Mouse (Mus musculus) limb, embryonic 12.5 days (tissue): ENCODE measurements around the gene Nmnat2. TPM values are rescaled to one million over a fixed set of nuclear protein-coding genes. Genes with fewer than 3 reads are reported as not detected.

ENCODE experiments used
- ATAC-seq: fragments of 200-750 bp; cut with Nextera tagmentation; 2 replicates; pipeline ENCODE4 v1.8.0; 2017; ENCODE audit warnings: low read depth, moderate TSS enrichment; ENCODE audit not compliant: insufficient number of reproducible peaks, insufficient read depth, low FRiP score, low TSS enrichment
- H3K27ac ChIP-seq: fragments of 300-500 bp; sonication (generic); 2 replicates; pipeline ENCODE4 v1.5.1; 2016; ENCODE audit warnings: mild to moderate bottlenecking, moderate library complexity
- H3K27me3 ChIP-seq: fragments of 300-500 bp; sonication (generic); 2 replicates; pipeline ENCODE4 v1.6.1; 2016; ENCODE audit warnings: mild to moderate bottlenecking, moderate library complexity
- H3K36me3 ChIP-seq: fragments of 300-500 bp; sonication (generic); 2 replicates; pipeline ENCODE4 v1.6.1; 2016; ENCODE audit warnings: mild to moderate bottlenecking, moderate library complexity
- H3K4me1 ChIP-seq: fragments of 300-500 bp; sonication (generic); replicated peaks from 2 replicates; pipeline ENCODE4 v1.6.1; 2016
- H3K4me2 ChIP-seq: fragments of 300-500 bp; sonication (generic); 2 replicates; pipeline ENCODE4 v1.6.1; 2016; ENCODE audit warnings: mild to moderate bottlenecking, moderate library complexity
- H3K4me3 ChIP-seq: fragments of 300-500 bp; sonication (generic); replicated peaks from 2 replicates; pipeline ENCODE4 v1.5.1; 2016; ENCODE audit warnings: mild to moderate bottlenecking
- H3K9ac ChIP-seq: fragments of 300-500 bp; sonication (generic); replicated peaks from 2 replicates; pipeline ENCODE4 v1.6.1; 2016; ENCODE audit warnings: mild to moderate bottlenecking, moderate library complexity
- H3K9me3 ChIP-seq: fragments of 300-500 bp; sonication (generic); 2 replicates; pipeline ENCODE4 v1.6.1; 2016; ENCODE audit warnings: mild to moderate bottlenecking, moderate library complexity
- WGBS: fragments of 180-500 bp; shearing (Covaris S2); methylation state at CpG from one replicate; pipeline ENCODE4 v1.1.7; 2016; 5-methylcytosine and 5-hydroxymethylcytosine counted together
- polyA plus RNA-seq: library from polyadenylated mRNA; unstranded; fragments of >200 nt; fragmentation: Nextera tagmentation; extraction: Ambion mirVana; gene quantifications from 2 replicates; pipeline ENCODE4 v1.2.1, GENCODE M21; 2016

The Nmnat2 gene
- polyA plus RNA-seq, 1 experiment from 2014 or later: 0.69 TPM

DNA sequence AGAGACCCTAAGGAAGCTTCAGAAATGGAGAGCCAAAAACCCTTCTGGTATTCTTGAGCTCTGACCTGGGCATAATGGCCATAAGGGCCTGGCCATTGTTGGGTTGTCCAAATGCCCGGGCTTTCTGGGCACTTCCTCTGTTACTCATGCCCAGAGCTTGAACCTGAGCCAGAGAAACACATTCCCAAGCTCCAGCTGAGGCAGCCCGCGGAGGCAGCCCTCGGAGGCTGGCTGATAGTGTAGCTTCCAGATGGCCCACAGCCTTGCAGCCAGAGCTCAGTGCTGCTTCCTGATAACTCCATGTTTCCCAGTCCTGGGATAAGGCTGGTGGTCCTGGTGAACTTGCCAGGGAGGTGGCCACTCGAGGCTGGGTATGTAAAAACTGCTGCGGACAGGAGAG, 129.4 kb downstream of the Nmnat2 start:
- ATAC-seq: no peak
- Histone ChIP-seq H3K36me3 (no peaks in the 10 kb centered on the region), H3K4me2 (no peak overlapping the region), H3K27me3 (no peaks in the 10 kb centered on the region), H3K9ac (no peak overlapping the region), H3K4me1 (no peaks in the 10 kb centered on the region), H3K4me3 (no peak overlapping the region), H3K9me3 (0 out of 2 replicates have a peak, but pooled peaks cover 4% of the 10 kb centered on the region), H3K27ac (no peak overlapping the region)
- WGBS: 67% methylated on average over 6 of the region's 6 CpGs

DNA sequence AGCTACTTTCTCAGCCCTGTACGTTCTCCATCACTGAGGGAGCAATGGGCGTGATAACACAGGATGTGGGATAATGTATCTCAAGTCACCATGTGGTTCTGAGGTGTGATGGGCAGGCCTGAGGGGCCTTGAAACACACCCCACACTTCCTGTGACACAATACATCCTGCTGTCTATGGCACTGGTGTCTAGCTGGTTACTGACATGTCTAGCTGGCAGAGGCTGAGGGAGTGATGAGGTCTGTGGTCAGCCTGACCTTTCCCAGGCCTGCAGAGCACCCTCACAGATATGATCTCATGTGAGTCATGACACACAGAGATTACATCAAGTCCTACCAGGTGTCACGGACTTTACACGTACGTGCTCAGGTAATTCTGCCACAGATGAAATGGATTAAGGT, 130.4 kb downstream of the Nmnat2 start:
- Histone ChIP-seq H3K27me3 (no peaks in the 10 kb centered on the region), H3K9me3 (0 out of 2 replicates have a peak, but pooled peaks cover 4% of the 10 kb centered on the region), H3K27ac (no peak overlapping the region), H3K9ac (no peak overlapping the region), H3K4me1 (no peaks in the 10 kb centered on the region), H3K36me3 (no peaks in the 10 kb centered on the region), H3K4me3 (no peak overlapping the region), H3K4me2 (no peak overlapping the region)
- 89% methylated on average over 5 of the region's 5 CpGs for WGBS
- no peak for ATAC-seq

DNA sequence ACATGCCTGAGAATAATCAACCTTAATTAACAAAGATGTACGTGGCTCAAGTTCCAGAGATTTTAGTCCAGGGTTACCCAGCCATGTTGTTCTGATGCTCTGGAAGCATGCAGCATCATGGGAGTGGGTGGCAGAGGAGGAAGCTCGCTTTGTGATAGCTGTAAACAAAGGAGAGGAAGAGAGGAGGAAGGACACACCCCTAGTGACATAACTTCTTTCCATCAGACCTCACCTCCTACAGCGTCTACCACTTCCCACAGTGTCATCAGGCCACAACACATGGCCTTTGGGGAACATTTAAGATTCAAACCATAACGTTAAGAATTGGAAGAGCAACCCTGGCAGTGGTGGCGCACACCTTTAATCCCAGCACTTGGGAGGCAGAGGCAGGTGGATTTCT, 133.0 kb downstream of the Nmnat2 start:
- Histone ChIP-seq H3K9ac (no peak overlapping the region), H3K4me2 (no peak overlapping the region), H3K9me3 (0 out of 2 replicates have a peak, but pooled peaks cover 4% of the 10 kb centered on the region), H3K27me3 (no peaks in the 10 kb centered on the region; the same call in 1 of the 2 replicates), H3K4me3 (no peak overlapping the region), H3K27ac (no peak overlapping the region), H3K4me1 (peaks cover 12% of the 10 kb centered on the region), H3K36me3 (no peaks in the 10 kb centered on the region)
- 79% methylated on average over 5 of the region's 5 CpGs for WGBS
- no peak for ATAC-seq

DNA sequence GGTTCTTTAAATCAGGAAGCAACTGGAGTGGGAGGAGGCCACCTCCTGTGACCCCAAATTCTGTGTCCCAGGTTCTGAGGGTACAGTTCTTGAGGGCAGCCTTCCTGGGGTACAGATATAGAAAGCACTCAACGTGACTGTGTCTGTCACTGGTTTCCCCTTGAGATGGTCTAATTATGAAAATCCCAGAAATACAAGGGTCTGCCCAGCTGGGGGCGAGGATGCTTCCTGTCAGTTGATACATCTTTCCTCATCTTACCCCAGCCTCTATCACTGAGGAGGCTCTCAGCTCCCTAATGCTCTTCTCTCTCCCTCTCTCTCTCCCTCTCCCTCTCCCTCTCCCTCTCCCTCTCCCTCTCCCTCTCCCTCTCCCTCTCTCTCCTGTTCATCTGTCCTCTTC, 135.3 kb downstream of the Nmnat2 start:
- no peak for ATAC-seq
- no peaks in the 10 kb centered on the region for H3K36me3 ChIP-seq

DNA sequence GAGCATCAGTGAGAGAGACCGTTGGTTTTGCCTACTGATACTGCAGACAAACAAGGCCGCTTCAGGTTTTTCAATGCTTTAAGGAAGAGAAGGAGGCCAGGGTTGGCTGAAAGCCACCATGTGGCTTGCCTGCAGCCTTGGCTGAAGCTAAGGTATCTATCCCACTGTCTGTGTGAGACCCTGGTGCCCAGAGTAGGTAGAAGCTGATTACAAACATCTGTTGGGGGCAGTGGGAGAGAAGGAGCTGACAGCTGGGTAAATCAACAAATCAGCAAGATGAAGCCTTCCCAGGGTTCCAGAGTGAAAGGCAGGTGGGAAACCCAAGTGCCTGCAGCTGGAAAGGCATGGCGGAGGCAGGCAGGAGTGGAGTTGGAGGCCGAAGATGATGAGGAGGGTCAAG, 136.0 kb downstream of the Nmnat2 start:
- Histone ChIP-seq H3K4me2 (no peak overlapping the region), H3K9me3 (no peaks in the 10 kb centered on the region), H3K4me3 (no peak overlapping the region), H3K27ac (no peak overlapping the region), H3K27me3 (no peaks in the 10 kb centered on the region; the same call in 1 of the 2 replicates), H3K36me3 (no peaks in the 10 kb centered on the region), H3K4me1 (peaks cover 12% of the 10 kb centered on the region), H3K9ac (no peak overlapping the region)
- no peak for ATAC-seq
- WGBS: 51% methylated on average over 4 of the region's 4 CpGs

More for the DNA sequence above, 135.3 kb downstream of the Nmnat2 start:
- no peak overlapping the region for H3K9ac ChIP-seq
- H3K9me3 ChIP-seq: no peaks in the 10 kb centered on the region
- 88% methylated on average over 2 of the region's 2 CpGs for WGBS
- peaks cover 12% of the 10 kb centered on the region for H3K4me1 ChIP-seq
- no peaks in the 10 kb centered on the region; the same call in 1 of the 2 replicates for H3K27me3 ChIP-seq
- H3K4me3 ChIP-seq: no peak overlapping the region
- H3K27ac ChIP-seq: no peak overlapping the region
- no peak overlapping the region for H3K4me2 ChIP-seq

DNA sequence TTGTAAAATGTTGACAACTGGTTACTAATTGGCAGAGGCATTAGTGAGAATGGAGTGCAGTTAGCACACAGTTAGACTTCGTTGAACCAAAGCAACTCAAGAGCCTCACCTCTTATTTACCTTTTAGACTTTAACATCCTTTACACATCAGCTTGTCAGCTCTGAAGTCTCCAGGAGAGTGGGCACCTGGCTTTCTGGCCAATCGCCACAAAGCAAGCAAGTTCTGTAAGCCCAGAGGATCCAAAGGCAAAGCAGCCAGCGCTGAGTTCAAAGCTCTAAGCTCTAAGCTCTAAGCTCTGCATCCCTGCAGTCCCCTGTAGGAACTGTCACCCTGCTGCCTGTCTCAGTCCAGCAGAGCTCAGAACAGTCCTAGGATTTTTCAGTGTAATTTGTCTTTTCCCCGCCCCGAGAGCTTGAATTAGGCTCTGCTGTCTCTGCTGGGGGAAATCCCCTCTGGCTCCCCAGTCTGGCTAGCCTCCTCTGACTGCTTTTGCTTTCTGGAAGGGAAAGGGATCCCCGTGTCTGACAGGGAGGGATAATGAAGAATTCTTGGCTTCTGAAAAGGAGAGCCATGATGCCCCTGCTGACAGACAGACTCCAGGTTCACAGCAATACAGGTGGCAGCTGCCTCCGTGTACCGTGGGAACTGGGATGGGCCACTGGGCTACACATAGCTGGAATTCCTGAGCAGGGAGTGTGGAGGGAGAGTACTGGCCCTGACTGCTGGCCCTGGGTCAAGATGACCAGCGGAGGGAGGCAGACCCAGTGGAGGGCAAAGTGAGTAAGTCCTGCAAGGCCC, 136.8 kb downstream of the Nmnat2 start:
- 30% methylated on average over 9 of the region's 9 CpGs for WGBS

DNA sequence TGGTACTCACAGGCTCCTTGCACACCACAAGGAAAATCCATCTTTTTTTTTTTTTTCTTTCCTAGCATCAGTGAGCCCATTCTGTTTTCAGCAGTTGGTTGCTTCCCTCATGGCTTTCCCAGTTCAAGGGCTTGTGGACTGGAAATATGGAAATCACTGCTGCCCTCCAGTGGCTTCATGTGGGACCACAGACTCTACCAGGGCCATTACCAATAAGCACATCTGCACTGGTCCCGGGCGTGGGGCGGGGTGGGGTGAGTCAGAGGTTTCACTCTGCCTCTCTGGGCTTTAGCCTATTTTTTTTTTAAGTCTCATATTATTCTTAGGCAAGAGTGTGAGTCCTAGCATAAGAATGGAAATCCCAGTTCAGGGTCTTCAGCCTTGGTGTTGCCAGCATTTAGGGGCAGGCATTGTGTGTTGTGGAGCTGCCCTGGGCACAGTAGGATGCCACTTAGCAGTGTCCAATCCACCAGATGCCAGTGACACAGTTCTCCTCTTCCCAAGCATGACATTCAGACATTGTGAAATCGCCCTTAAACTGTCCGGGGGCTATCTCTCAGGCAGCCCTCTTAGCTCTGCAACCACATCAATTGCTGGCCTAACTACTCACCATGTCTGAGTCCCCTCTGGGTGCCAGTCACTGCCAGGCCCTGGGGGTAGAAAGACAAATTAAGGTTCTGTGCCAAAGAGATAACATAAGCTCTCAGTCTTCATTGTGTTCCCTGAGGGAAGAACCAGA, 137.6 kb downstream of the Nmnat2 start:
- peaks cover 21% of the 10 kb centered on the region for H3K4me1 ChIP-seq

More for the DNA sequence above, 136.8 kb downstream of the Nmnat2 start:
- no peak overlapping the region for H3K4me3 ChIP-seq
- no peak overlapping the region for H3K27ac ChIP-seq
- H3K4me2 ChIP-seq: no peak overlapping the region
- H3K9me3 ChIP-seq: no peaks in the 10 kb centered on the region
- H3K27me3 ChIP-seq: no peaks in the 10 kb centered on the region; the same call in 1 of the 2 replicates
- no peaks in the 10 kb centered on the region for H3K36me3 ChIP-seq
- ATAC-seq: no peak; the same call in 1 of the 2 replicates
- peaks cover 20% of the 10 kb centered on the region for H3K4me1 ChIP-seq
- H3K9ac ChIP-seq: no peak overlapping the region

DNA sequence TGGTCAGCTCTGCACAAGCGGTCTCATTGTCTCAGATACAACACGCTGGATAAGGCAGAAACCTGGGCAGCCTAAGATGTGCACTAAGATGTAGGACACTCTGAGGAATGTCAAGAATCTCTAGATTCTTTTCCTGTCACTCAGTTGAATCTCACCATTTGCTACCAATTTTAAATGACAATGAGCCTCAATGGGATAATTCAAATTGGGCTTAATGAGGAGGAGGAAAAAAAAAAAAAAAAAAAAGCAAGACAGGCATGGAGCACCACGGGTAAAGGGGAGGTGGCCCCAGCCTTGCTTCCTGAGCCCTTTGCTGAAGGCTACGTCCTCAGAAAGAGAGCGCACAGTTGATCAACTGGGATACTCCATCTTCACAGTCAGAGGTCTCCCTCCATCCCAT, 138.4 kb downstream of the Nmnat2 start:
- Histone ChIP-seq H3K27me3 (no peaks in the 10 kb centered on the region; the same call in 1 of the 2 replicates), H3K9me3 (no peaks in the 10 kb centered on the region), H3K9ac (no peak overlapping the region), H3K36me3 (no peaks in the 10 kb centered on the region), H3K27ac (no peak overlapping the region), H3K4me2 (no peak overlapping the region), H3K4me3 (no peak overlapping the region), H3K4me1 (peaks cover 21% of the 10 kb centered on the region)
- 62% methylated on average over 5 of the region's 5 CpGs for whole genome bisulfite sequencing
- no peak for ATAC-seq

More for the DNA sequence above, 137.6 kb downstream of the Nmnat2 start:
- ATAC-seq: no peak; the same call in 1 of the 2 replicates
- Histone ChIP-seq H3K9ac (no peak overlapping the region), H3K9me3 (no peaks in the 10 kb centered on the region), H3K4me2 (no peak overlapping the region), H3K27me3 (no peaks in the 10 kb centered on the region; the same call in 1 of the 2 replicates), H3K27ac (no peak overlapping the region), H3K4me3 (no peak overlapping the region), H3K36me3 (no peaks in the 10 kb centered on the region)
- WGBS: 53% methylated on average over 5 of the region's 5 CpGs

DNA sequence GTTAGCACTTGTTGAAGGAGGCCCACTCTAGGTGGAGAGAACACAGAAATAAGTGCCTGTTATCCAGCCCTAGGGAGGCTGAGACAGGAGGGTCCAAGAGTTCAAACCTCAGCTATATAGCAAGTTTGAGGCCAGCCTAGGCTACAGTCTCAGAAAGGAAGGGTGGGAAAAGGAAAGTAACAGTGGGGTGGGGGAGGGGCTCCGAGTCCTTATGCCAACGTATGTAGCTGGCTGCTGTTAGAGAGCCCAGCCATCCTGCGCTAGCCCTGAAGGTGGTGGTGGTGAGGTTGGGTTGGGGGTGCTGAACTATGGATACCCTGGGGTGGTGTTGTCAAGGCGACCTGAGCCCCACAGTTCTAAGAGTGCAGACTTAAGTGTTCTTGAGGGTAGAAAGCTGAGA, 138.8 kb downstream of the Nmnat2 start:
- Histone ChIP-seq H3K9ac (no peak overlapping the region), H3K9me3 (no peaks in the 10 kb centered on the region), H3K27ac (no peak overlapping the region), H3K4me3 (no peak overlapping the region), H3K27me3 (no peaks in the 10 kb centered on the region; the same call in 1 of the 2 replicates), H3K4me1 (peaks cover 25% of the 10 kb centered on the region), H3K4me2 (no peak overlapping the region), H3K36me3 (no peaks in the 10 kb centered on the region)
- WGBS: 58% methylated on average over 4 of the region's 4 CpGs
- no peak for ATAC-seq

DNA sequence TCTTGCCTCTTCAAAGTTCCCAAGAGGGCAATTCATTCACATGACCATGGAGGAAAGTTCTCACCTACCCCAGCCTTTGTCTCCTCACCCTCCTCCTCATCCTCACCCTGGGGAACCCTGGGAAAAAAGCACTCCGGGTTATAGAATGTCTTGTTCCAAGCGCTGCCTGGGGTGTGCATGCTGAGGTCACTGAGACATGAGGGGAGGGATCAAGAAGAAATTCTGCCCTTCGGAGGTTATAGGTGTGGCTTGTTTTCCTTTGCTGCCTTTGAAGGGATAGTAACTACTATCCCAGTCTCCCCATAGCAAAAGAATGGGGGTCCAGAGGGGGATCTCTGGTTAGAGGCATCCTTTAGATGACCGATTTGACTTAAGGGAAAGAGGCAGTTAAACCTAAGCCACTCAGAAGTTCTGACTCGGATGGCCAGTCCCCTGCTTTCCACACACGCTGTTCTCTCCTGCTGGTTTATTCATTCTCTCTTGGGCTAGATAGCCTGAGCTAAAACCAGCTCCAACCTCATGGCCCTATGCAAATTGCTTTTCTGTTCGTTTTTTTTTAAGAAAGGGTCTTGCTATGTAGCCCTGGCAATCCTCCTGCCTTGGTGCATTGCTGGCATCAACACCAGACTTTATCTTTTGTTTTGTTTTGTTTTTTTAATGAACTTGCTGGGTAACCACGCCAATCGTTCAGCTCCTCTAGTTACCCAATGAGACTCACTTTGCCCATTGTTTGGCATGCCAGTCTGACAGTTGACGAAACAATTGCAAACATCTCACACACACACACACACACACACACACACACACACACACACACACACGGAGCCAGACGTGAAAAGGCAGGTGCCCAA, 139.7 kb downstream of the Nmnat2 start:
- ATAC-seq: no peak
- WGBS: 47% methylated on average over 12 of the region's 12 CpGs
- H3K27ac ChIP-seq: no peak overlapping the region

More for the DNA sequence above, 139.7 kb downstream of the Nmnat2 start:
- Histone ChIP-seq H3K4me1 (peaks cover 29% of the 10 kb centered on the region), H3K4me3 (no peak overlapping the region), H3K36me3 (no peaks in the 10 kb centered on the region), H3K27me3 (no peaks in the 10 kb centered on the region; the same call in 1 of the 2 replicates), H3K4me2 (no peak overlapping the region), H3K9me3 (no peaks in the 10 kb centered on the region), H3K9ac (no peak overlapping the region)
